In the genomic region with DNA sequence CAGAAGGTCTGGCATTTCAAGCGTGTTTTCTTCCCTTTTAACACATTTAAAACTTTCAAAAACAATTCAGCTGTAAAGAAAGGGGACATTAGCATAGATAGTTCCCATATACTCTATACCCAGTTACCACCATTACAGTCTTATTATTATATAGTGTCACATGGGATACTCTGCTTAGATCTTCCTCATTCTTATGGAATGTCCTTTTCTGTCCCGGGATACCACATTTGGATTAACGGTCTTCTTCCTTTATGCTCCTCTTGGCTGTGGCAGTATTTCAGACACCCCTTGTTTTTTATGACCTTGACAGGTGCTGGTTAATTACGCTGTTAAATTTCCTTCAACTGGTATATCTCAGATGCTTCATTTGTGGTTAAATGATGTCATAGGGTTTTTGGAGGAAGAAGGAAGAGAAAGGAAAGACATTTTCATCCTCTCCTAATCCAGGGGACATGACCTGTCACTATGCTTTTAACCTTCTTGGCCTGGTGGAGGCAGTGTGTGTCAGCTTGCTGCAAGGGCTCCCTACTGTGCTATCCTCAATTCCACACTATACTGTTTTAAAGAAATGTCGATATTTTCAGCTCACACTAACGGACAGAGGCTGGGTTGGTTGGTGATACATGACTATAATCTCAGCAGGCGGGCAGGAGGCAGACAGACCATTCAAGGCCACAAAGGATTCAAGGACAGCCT, we compare ENCODE assay signal across 10 mouse cellular contexts. TPM values are rescaled to one million over a fixed set of nuclear protein-coding genes. Genes with fewer than 3 reads are reported as not detected.
DNase-seq lines count a peak whose midpoint lies in the region; ATAC-seq and TF ChIP-seq lines count a peak whose summit lies in the region.
"Had no signal": no experiment of that assay in that cellular context is flagged by ENCODE, and none has a peak within 500 bp of the region (broad histone marks: within the 10 kb centered on the region; RNA-seq: fewer than 3 reads in every experiment).

No protein-coding gene starts in this region.

- H3K9me3 ChIP-seq in intestine, postnatal 0 days (ENCODE audit: control insufficient read depth), result no peaks in the 10 kb centered on the region
- no peaks in the 10 kb centered on the region for H3K9me3 ChIP-seq in intestine, embryonic 15.5 days
- 0 out of 2 replicates have a peak, but pooled peaks cover 2% of the 10 kb centered on the region for H3K9me3 ChIP-seq in forebrain, embryonic 14.5 days (replicated peaks; ENCODE audit: control insufficient read depth, low read length)
- H3K9me3 ChIP-seq in midbrain, embryonic 13.5 days, result no peaks in the 10 kb centered on the region

- no peak overlapping the region for H3K27ac ChIP-seq in intestine, postnatal 0 days (ENCODE audit: low read depth, low read length)
- H3K27ac ChIP-seq in intestine, embryonic 15.5 days, result no peak overlapping the region
- no peak overlapping the region for H3K27ac ChIP-seq in forebrain, embryonic 14.5 days (ENCODE audit: low read depth, low read length)
- H3K27ac ChIP-seq in midbrain, embryonic 13.5 days, result no peak overlapping the region

- peak; percentile 49 for TF ChIP-seq CTCF in intestine, postnatal 0 days (IDR thresholded peaks at IDR 0.05; ENCODE audit: low read depth)

- H3K9ac ChIP-seq in intestine, postnatal 0 days (ENCODE audit: low read depth, low read length), result no peak overlapping the region
- no peak overlapping the region for H3K9ac ChIP-seq in intestine, embryonic 15.5 days
- H3K9ac ChIP-seq in forebrain, embryonic 14.5 days (ENCODE audit: low read length), result no peak overlapping the region
- H3K9ac ChIP-seq in midbrain, embryonic 13.5 days (replicated peaks), result no peak overlapping the region; the same call in none of the 2 replicates

- no peaks in the 10 kb centered on the region for H3K36me3 ChIP-seq in intestine, postnatal 0 days (ENCODE audit: control insufficient read depth, insufficient read depth)
- H3K36me3 ChIP-seq in intestine, embryonic 15.5 days, result no peaks in the 10 kb centered on the region
- no peaks in the 10 kb centered on the region for H3K36me3 ChIP-seq in forebrain, embryonic 14.5 days (ENCODE audit: control insufficient read depth, insufficient read depth, low read length)
- H3K36me3 ChIP-seq in midbrain, embryonic 13.5 days, result peaks cover 21% of the 10 kb centered on the region

- ATAC-seq in intestine, postnatal 0 days, result no peak
- no peak for ATAC-seq in intestine, embryonic 15.5 days
- ATAC-seq in forebrain, embryonic 14.5 days, result no peak
- ATAC-seq in midbrain, embryonic 13.5 days, result no peak
- ATAC-seq: Patski had no signal

- H3K4me2 ChIP-seq in intestine, postnatal 0 days (replicated peaks; ENCODE audit: low read depth), result no peak overlapping the region
- H3K4me2 ChIP-seq in intestine, embryonic 15.5 days (replicated peaks), result no peak overlapping the region
- H3K4me2 ChIP-seq in forebrain, embryonic 14.5 days (ENCODE audit: low read length), result peak overlapping the region; percentile 91
- peak overlapping the region; percentile 87 for H3K4me2 ChIP-seq in midbrain, embryonic 13.5 days (replicated peaks)

- peaks cover 30% of the 10 kb centered on the region; the same call in 1 of the 2 replicates for H3K27me3 ChIP-seq in intestine, postnatal 0 days (replicated peaks; ENCODE audit: control insufficient read depth, insufficient read depth, low read length)
- peaks cover 11% of the 10 kb centered on the region; the same call in 1 of the 2 replicates for H3K27me3 ChIP-seq in intestine, embryonic 15.5 days (replicated peaks)
- no peaks in the 10 kb centered on the region for H3K27me3 ChIP-seq in forebrain, embryonic 14.5 days (replicated peaks; ENCODE audit: control insufficient read depth, insufficient read depth, low read length)
- no peaks in the 10 kb centered on the region for H3K27me3 ChIP-seq in midbrain, embryonic 13.5 days

- peak overlapping the region; percentile 48; the same call in 1 of the 2 replicates for H3K4me3 ChIP-seq in intestine, postnatal 0 days (ENCODE audit: low read depth, low read length)
- no peak overlapping the region for H3K4me3 ChIP-seq in intestine, embryonic 15.5 days (replicated peaks)
- H3K4me3 ChIP-seq in forebrain, embryonic 14.5 days (ENCODE audit: low read depth, low read length), result peak overlapping the region; percentile 69; the same call in 1 of the 2 replicates
- H3K4me3 ChIP-seq in midbrain, embryonic 13.5 days (replicated peaks), result peak overlapping the region; percentile 77

- H3K4me1 ChIP-seq in intestine, postnatal 0 days (replicated peaks; ENCODE audit: control insufficient read depth, insufficient read depth, low read length), result no peaks in the 10 kb centered on the region
- peaks cover 11% of the 10 kb centered on the region for H3K4me1 ChIP-seq in intestine, embryonic 15.5 days (replicated peaks)
- 0 out of 2 replicates have a peak, but pooled peaks cover 5% of the 10 kb centered on the region for H3K4me1 ChIP-seq in forebrain, embryonic 14.5 days (ENCODE audit: control insufficient read depth, insufficient read depth, low read length)
- peaks cover 37% of the 10 kb centered on the region for H3K4me1 ChIP-seq in midbrain, embryonic 13.5 days (replicated peaks)

- DNase-seq in ES-CJ7 (ENCODE audit: low read depth, low spot score), result peak; percentile 65
- DNase-seq in forebrain, embryonic 14.5 days (ENCODE audit: low spot score), result no peak
- no peak for DNase-seq in spleen, adult 18-20 months
- no peak for DNase-seq in right cerebral cortex, postnatal 25 days
- DNase-seq in layer of hippocampus, adult 9-11 months, result no peak
- DNase-seq: layer of hippocampus, postnatal 36 days had no signal

- WGBS in intestine, postnatal 0 days, result 58% methylated on average over 7 of the region's 7 CpGs
- WGBS in intestine, embryonic 15.5 days, result 59% methylated on average over 7 of the region's 7 CpGs
- WGBS in forebrain, embryonic 14.5 days, result 48% methylated on average over 7 of the region's 7 CpGs
- WGBS in midbrain, embryonic 13.5 days, result 39% methylated on average over 7 of the region's 7 CpGs

RNA-seq across cellular contexts. Expression of gene Jam2, which starts 2.3 kb away (rescaled TPM):
- polyA plus RNA-seq in intestine, postnatal 0 days (2015; fragmentation: Nextera tagmentation; extraction: Ambion mirVana), result 5.9 and 6.0 TPM in 2 replicates
- polyA plus RNA-seq in intestine, embryonic 15.5 days (2015; fragmentation: Nextera tagmentation; extraction: Ambion mirVana), result 5.4 and 5.6 TPM in 2 replicates
- 28.9 and 29.1 TPM in 2 replicates for polyA plus RNA-seq in forebrain, embryonic 14.5 days (2014; fragmentation: Nextera tagmentation; extraction: Ambion mirVana)
- 40.7 and 44.1 TPM in 2 replicates for polyA plus RNA-seq in midbrain, embryonic 13.5 days (2015; fragmentation: Nextera tagmentation; extraction: Ambion mirVana)

RNA-seq across cellular contexts. Expression of gene Mrpl39, which starts 40.7 kb away (rescaled TPM):
- polyA plus RNA-seq in intestine, postnatal 0 days (2015; fragmentation: Nextera tagmentation; extraction: Ambion mirVana), result 24.1 and 25.6 TPM in 2 replicates
- 47.3 and 48.9 TPM in 2 replicates for polyA plus RNA-seq in intestine, embryonic 15.5 days (2015; fragmentation: Nextera tagmentation; extraction: Ambion mirVana)
- polyA plus RNA-seq in forebrain, embryonic 14.5 days (2014; fragmentation: Nextera tagmentation; extraction: Ambion mirVana), result 35.4 and 43.7 TPM in 2 replicates
- polyA plus RNA-seq in midbrain, embryonic 13.5 days (2015; fragmentation: Nextera tagmentation; extraction: Ambion mirVana), result 43.9 and 49.6 TPM in 2 replicates

RNA-seq across cellular contexts. Expression of gene Gabpa, which starts 58.5 kb away (rescaled TPM):
- polyA plus RNA-seq in intestine, postnatal 0 days (2015; fragmentation: Nextera tagmentation; extraction: Ambion mirVana), result 10.8 and 12.1 TPM in 2 replicates
- 27.8 and 29.8 TPM in 2 replicates for polyA plus RNA-seq in intestine, embryonic 15.5 days (2015; fragmentation: Nextera tagmentation; extraction: Ambion mirVana)
- 25.4 and 29.5 TPM in 2 replicates for polyA plus RNA-seq in forebrain, embryonic 14.5 days (2014; fragmentation: Nextera tagmentation; extraction: Ambion mirVana)
- polyA plus RNA-seq in midbrain, embryonic 13.5 days (2015; fragmentation: Nextera tagmentation; extraction: Ambion mirVana), result 22.8 and 23.4 TPM in 2 replicates

RNA-seq across cellular contexts. Expression of gene Atp5j, which starts 59.2 kb away (rescaled TPM):
- polyA plus RNA-seq in intestine, postnatal 0 days (2015; fragmentation: Nextera tagmentation; extraction: Ambion mirVana), result 1,184 and 1,284 TPM in 2 replicates
- 1,058 and 1,111 TPM in 2 replicates for polyA plus RNA-seq in intestine, embryonic 15.5 days (2015; fragmentation: Nextera tagmentation; extraction: Ambion mirVana)
- polyA plus RNA-seq in forebrain, embryonic 14.5 days (2014; fragmentation: Nextera tagmentation; extraction: Ambion mirVana), result 835 and 910 TPM in 2 replicates
- 827 and 861 TPM in 2 replicates for polyA plus RNA-seq in midbrain, embryonic 13.5 days (2015; fragmentation: Nextera tagmentation; extraction: Ambion mirVana)

Comparison
In these comparisons a context has a peak if more than half of its experiments do, and no peak if none do; other contexts are left out.
1. H3K4me2 ChIP-seq: peak in forebrain, embryonic 14.5 days (single experiment) and midbrain, embryonic 13.5 days (single experiment); none in intestine, postnatal 0 days (single experiment) and intestine, embryonic 15.5 days (single experiment).